Mouse (Mus musculus) left cerebral cortex, adult 8-10 months (tissue): ENCODE measurements around the gene Cald1. TPM values are rescaled to one million over a fixed set of nuclear protein-coding genes. Genes with fewer than 3 reads are reported as not detected.

ENCODE experiments used
- DNase-seq, 2 experiments: peaks; one replicate each; pipeline ENCODE4 v3.0.0; 2022; ENCODE audit warnings: low spot score in 2 of 2
- total RNA-seq, 4 experiments: library from RNA; stranded (reverse); gene quantifications; 2 replicates each; pipeline ENCODE4 v1.2.4; 2022

The Cald1 gene
- total RNA-seq, 4 experiments from 2014 or later = 18.9 to 22.6 (median 20.5) TPM

- DNase-seq = no peak
Observed at GRCm38 (mm10) chr6:34662626-34663025, 64.3 kb downstream of the Cald1 start.

DNA sequence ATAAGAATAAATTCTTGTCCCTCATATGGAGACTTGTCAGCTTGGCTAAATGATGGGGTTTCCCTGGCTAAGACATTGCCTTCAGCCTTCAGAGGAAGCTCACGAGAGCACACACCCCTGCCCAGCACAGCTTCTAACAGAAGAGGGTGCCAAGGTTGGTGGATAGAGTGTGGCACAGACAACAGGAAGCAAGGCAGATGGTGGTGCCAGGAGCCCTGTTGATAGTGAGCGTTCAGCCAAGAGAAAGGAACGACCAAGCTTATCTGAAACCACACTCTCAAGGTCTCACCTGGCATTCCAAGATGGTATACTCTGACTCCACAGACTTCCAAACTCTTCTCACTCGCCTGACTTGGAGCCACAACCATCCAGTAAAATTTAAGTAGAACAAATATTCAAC lies 66.0 kb downstream of the Cald1 start:
- no peak for DNase-seq

DNA sequence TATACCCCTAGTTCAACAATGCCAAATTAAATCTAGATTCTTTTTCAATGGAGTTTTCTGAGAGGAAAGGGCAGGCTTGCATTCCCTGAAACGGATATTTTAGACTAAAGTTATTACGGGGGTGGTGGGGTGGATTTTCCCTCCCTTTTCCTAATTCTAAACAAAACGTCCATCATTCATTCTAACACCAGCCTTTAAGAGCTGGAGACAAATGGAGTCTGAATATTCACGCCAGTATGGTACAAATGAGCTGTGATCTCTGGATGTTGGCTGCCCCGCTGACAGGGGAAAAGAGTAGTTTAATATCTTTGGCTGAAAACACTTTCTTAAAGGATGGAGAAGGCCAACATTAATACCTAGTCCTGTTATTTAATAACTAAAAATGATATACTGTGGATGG lies 66.4 kb downstream of the Cald1 start:
- no peak for DNase-seq

DNA sequence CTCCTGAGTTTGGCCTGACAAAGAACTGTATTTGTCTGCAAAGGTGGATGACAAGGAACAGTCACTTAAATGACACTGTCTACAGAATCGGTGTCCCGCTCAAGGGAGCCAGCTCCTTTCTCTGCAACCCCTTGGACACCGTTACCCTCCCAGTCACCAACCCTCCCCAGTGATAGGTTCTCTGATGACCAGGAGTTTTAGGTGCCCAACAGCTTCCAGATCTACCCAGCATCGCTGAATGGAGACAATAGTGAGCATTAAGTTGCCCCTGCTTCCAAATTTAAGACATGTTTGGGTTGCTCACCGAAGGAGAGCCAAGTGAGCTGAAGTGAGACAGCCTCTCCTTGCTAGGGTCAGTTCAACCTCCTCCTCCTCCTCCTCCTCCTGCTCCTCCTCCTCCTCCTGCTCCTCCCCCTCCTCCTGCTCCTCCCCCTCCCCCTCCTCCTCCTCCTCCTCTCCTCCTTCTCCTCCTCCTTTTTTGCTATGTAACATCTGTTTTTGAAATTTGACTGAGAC lies 70.5 kb downstream of the Cald1 start:
- DNase-seq = no peak

DNA sequence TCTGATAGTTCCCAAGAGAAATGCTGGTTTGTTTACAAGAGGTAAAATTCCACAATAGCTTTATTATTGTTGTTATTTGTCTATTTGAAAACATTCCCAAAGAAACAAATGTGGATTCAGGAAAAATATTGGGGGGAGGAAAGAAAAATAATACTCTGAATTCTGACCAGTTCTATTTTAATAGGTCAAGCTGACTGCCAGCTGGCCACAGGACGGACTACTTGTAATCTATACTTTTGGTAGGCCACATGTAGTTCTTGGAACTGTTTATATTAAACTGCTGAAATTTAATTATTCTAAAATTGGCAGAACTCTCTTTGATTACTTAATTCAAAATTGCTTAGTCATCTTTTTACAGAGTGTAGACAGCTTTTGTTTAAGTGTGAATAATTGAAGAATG lies 73.1 kb downstream of the Cald1 start:
- DNase-seq = no peak

DNA sequence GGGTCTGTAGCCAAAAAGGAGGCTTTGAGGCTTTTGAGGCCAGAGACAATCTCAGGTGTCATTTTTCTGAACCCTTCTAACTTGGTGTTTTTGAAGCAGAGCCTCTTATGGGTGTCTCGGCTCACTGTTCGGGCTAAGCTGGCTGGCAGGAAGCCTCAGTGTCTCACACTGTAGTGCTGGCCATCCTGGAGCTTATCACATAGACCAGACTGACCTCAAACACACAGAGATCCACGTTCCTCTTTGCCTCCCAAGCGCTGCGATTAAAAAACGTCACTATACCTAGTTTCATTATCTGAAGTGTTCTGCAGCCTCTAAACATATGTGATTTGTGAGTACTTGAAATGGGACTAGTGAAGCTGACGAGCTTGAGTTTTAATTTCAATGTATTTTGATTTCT lies 76.1 kb downstream of the Cald1 start:
- DNase-seq = no peak

DNA sequence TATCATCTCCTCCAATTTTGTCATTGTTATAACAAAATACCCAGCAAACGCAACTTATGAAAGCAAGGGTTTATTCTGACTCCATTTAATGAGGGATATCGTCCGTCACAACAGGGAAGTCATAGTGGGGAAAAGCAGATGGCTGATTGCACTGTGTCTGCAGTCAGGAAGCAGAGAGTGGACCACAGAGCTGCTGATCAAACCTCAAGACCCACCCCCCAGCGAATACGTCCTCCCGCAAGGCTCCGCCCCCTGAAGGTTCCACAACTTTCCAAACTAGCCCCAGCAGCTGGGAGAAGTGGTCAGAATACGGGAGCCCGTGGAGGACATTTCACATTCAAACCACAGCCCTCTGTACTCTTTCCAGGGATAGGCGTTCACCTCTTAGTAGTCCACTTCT lies 76.6 kb downstream of the Cald1 start:
- DNase-seq = no peak

DNA sequence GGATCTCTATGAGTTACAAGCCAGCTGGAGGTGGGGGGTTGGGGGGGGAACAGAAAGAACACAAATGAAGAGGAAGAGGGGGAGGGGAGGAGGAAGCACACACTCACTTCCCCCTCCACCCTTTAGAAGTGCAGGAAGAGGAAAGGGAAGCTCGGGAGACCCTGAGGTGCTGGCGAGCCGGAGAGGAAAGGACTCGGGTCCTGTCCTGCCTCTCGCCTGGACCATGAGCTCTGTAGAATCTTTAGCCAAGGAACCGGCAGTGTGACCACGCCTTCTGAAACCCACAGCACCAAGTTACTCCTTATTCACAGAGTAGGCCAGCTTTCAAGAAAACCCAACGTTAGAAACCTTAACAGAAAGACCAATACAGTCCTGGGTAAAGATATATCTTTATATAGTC lies 83.8 kb downstream of the Cald1 start:
- no peak for DNase-seq

GRCm38 (mm10) chr6:34684886-34685285 lies 86.6 kb downstream of the Cald1 start:
- DNase-seq = no peak

- DNase-seq = no peak
Observed at GRCm38 (mm10) chr6:34688971-34689370, 90.7 kb downstream of the Cald1 start.

DNA sequence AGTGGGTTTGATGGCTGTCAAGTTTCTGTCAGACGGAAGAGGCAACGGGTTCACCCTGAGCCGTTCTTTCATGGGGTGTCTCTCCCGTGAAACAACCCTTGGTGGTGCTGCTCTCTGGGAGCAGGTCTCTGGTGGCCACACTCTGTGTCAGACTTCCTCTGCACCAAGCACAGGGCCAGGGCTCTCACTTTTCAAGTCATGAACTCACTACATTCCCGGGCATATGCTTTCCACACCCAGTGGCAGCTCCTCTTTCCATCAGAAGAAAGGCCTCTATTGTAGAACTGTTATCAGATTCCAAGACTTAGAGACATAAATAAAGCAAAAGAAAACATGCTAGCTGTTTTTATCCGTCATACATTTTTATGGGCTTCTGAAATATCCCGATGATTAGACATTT lies 93.1 kb downstream of the Cald1 start:
- DNase-seq = no peak

DNA sequence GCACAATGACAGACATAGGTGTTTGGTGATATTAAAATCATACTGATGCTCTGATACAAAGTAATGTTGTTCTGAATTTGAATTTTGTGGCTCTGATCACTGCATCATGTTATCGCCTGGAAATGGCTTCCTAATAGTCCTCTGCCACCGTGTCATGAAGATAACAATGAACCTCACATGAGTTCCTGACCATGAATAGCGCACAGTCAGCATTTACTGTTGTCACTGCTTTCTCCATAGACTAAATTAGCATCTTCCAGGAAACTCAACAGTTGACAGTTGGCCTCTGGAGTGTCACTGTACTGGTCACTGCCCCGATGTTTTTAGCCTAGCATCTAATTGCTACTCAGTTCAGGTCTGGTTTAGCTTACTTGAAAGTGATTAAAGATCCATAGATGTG lies 95.8 kb downstream of the Cald1 start:
- DNase-seq = no peak

- no peak for DNase-seq
Observed at GRCm38 (mm10) chr6:34703421-34704120, 105.3 kb downstream of the Cald1 start.

DNA sequence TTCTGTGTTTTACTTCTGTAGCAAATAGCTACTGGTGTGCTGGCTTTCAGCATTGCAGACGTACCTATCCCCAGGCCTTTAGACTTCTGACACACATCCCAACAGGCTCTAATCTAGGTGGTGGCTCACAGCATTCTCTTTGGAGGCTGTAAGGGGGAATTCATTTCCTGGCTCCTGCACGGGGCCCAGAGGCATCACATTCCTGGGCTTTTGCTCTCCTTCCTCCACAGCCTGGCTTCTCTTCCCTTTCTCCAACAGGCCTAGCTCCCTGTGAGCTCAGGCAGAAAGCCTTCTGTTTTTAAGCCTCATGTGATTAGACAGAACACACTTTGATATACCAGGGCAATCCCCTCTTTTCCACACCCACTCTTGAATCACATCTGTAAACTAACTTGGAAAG lies 109.2 kb downstream of the Cald1 start:
- no peak for DNase-seq

- peak; percentile 15 for DNase-seq
Observed at GRCm38 (mm10) chr6:34708650-34709265, 110.5 kb downstream of the Cald1 start.

DNA sequence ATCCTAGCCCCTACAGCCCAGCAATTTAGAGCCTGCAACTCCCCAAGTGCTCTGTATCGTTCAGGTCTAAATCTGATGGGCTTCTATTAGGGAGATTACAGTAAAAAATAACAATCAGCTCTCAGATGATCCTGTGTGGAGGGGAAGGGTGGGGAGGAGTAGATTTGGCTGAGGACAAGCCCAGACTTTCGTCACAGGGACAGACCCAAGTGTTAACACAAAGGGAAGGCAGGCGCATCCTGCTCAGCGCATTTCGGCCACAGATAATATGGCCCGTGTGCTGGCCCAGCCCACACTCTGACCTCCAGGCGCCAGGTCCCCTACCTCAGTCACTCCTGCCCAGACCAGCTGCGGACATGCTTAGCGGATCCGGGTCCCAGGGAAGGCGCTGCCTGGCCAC lies 111.0 kb downstream of the Cald1 start:
- peak; percentile 7 to 47 for DNase-seq

DNA sequence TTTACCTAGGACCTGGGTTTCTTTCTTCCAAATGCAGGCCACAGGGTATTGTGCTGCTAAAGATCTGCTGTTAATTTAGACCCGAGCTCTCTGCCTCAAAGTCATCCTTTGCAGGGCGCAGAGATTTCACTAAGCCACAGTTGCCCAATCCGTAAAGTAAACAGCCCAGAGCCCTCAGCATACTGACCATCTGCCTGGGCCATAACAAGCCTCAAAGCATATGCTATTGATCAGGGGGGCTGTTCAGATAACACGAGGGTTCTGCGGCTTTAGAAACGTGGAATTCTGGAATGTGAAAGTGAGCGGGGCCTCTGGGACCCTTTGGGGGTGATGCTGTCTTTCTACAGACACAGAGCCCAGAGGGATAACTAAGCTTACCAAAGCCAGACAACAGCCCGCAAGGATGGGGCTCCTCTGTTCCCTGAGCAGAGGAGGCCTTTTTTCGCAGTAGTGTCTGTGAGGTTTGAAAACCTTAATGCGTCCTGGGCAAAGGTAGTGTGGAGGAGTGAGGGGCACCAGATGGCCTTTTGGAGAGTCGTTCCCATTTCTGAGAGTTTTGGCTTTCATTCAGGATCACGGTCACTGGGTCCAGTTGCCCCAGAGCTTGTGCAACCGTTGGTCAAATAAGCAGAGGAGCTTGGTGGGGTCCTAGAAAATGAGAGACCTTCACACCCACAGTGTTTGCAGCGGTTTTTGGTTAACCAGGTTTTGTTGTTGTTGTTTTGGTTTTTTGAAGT lies 111.8 kb downstream of the Cald1 start:
- DNase-seq = no peak

GRCm38 (mm10) chr6:34710848-34711247 lies 112.5 kb downstream of the Cald1 start:
- DNase-seq = no peak

DNA sequence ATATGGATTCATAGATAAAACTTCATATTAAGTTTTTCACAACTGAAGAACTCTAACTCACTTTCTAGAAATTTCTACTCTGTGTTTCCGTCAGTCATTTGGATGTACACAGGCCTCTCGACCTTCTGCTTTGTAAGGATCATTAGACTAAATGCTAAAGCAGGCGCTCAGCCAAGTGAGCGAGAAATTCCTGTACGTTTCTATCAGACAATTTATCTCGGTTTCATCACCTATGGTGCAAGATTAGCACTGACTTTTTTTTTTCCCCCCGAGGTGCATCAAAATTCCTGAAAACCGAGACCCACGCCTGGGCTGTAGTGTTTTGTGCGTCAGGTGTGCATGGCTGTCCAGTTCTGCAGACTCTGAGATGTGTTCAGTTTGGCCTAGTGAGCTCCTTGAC lies 113.3 kb downstream of the Cald1 start:
- DNase-seq = no peak

- no peak for DNase-seq
Observed at GRCm38 (mm10) chr6:34713169-34713568, 114.9 kb downstream of the Cald1 start.

GRCm38 (mm10) chr6:34713777-34714176 lies 115.5 kb downstream of the Cald1 start:
- DNase-seq = no peak

DNA sequence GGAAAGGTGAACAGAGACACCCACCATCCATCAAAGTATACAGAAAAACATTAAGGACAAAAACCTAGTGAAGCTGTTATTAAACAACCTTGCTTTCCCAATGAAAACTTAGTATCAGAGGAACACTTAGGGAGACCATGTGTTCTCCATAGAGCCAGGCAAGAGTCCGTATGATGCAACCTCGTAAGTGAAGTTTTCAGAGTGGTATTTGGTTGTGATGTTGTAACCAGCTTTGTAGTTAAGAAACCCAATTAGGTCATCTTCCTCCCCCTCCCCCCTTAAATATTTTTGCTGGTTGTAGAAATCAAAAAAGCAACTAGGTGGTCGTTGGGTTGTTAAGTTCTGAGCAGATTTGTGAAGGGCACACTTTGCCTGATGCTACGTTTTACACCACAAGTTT lies 116.3 kb downstream of the Cald1 start:
- DNase-seq = no peak
